Mouse (Mus musculus) hindbrain, embryonic 16.5 days (tissue): ENCODE measurements around the gene Tars. TPM values are rescaled to one million over a fixed set of nuclear protein-coding genes. Genes with fewer than 3 reads are reported as not detected.

Experiments
- ATAC-seq: fragments of 200-750 bp; cut with Nextera tagmentation; 2 replicates; pipeline ENCODE4 v1.8.0; 2017; ENCODE audit warnings: moderate TSS enrichment, moderate library complexity
- H3K27ac ChIP-seq: fragments of 300-500 bp; sonication (generic); 2 replicates; pipeline ENCODE4 v1.5.1; 2014; ENCODE audit warnings: low read depth, mild to moderate bottlenecking, control low read depth, low read length, moderate library complexity
- H3K27me3 ChIP-seq: fragments of 300-500 bp; sonication (generic); replicated peaks from 2 replicates; pipeline ENCODE4 v1.6.1; 2014; ENCODE audit warnings: low read length; ENCODE audit not compliant: control insufficient read depth, insufficient read depth
- H3K36me3 ChIP-seq: fragments of 300-500 bp; sonication (generic); 2 replicates; pipeline ENCODE4 v1.6.1; 2014; ENCODE audit warnings: mild to moderate bottlenecking, low read length, moderate library complexity, mixed read lengths; ENCODE audit not compliant: control insufficient read depth, insufficient read depth
- H3K4me1 ChIP-seq: fragments of 300-500 bp; sonication (generic); 2 replicates; pipeline ENCODE4 v1.6.1; 2014; ENCODE audit warnings: low read depth, low read length; ENCODE audit not compliant: control insufficient read depth, insufficient read depth
- H3K4me2 ChIP-seq: fragments of 300-500 bp; sonication (generic); 2 replicates; pipeline ENCODE4 v1.6.1; 2014; ENCODE audit warnings: mild to moderate bottlenecking, low read length, control low read depth, moderate library complexity
- H3K4me3 ChIP-seq: fragments of 300-500 bp; sonication (generic); 2 replicates; pipeline ENCODE4 v1.5.1; 2014; ENCODE audit warnings: mild to moderate bottlenecking, low read length, control low read depth, moderate library complexity
- H3K9ac ChIP-seq: fragments of 300-500 bp; sonication (generic); 2 replicates; pipeline ENCODE4 v1.6.1; 2014; ENCODE audit warnings: low read depth, mild to moderate bottlenecking, control low read depth, low read length, moderate library complexity
- H3K9me3 ChIP-seq: fragments of 300-500 bp; sonication (generic); 2 replicates; pipeline ENCODE4 v1.6.1; 2014; ENCODE audit warnings: mild to moderate bottlenecking, low read length, moderate library complexity; ENCODE audit not compliant: control insufficient read depth
- WGBS: fragments of 180-500 bp; shearing (Covaris S2); extraction: QIAGEN DNeasy Blood & Tissue Kit; methylation state at CpG from one replicate; pipeline ENCODE4 v1.1.7; 2014; 5-methylcytosine and 5-hydroxymethylcytosine counted together
- polyA plus RNA-seq: library from polyadenylated mRNA; unstranded; fragments of >200 nt; fragmentation: Nextera tagmentation; extraction: Ambion mirVana; gene quantifications from 2 replicates; pipeline ENCODE4 v1.2.1, GENCODE M21; 2015

Gene Tars
- polyA plus RNA-seq, 1 experiment from 2014 or later: 45.6 TPM

DNA sequence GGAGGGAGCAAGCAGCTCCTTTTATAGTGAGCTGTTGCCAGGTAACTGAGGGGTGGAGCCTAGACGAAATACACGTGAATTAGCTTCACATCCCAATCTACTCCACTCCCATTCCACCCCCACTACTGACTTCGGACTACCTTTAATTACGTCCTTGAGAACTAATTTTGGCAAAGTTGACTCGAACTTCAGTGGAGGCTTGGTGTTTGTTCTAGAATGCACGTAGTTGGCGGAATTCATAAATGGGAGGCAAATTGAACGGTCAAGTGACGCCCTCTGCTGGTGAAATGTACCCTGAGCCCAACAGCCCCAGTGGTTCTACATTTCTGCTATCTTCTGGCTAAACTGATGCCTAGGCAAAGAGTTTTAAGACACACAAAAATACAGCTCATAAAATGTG, 7.3 kb upstream of the Tars start:
- H3K36me3 ChIP-seq: no peaks in the 10 kb centered on the region
- no peaks in the 10 kb centered on the region for H3K9me3 ChIP-seq
- H3K27me3 ChIP-seq: peaks cover 4% of the 10 kb centered on the region; the same call in 1 of the 2 replicates
- H3K4me2 ChIP-seq: no peak overlapping the region
- no peak overlapping the region for H3K4me3 ChIP-seq
- WGBS: 22% methylated on average over 9 of the region's 9 CpGs
- H3K27ac ChIP-seq: no peak overlapping the region
- no peak overlapping the region for H3K9ac ChIP-seq
- no peaks in the 10 kb centered on the region for H3K4me1 ChIP-seq
- ATAC-seq: peak; percentile 30; the same call in 1 of the 2 replicates

DNA sequence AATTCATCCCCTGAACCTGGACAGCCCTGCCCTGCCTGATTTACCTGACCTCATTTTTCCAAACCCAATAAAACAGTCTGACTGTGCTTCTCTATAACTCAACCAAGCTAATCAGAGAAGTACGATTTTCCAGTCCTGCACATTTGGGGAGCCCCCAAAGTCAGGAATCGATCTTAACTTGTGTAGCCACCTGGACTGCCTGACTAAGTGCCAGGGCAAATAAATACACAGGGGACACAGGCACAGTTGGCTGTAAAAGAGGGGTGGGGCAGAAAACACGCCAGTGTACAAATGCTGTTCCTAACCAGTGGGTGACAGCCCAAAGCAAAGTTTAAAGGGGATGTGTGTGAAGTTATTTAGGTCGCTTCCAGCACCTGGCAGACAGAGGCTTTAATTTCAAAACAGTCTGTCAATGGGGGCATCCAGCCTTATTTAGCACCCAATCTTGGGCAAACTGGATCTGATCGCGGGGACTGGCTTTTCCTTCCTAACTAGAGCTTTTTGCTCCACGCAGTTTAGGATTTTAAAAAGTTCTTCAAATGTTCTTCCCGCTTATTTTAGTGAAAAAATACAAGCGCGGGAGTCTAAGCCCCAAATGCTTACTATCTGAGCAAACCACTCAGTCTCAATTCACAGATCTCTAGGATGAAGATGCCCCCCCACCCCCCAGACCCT, 652 bp downstream of the Tars start:
- H3K27me3 ChIP-seq: peaks cover 3% of the 10 kb centered on the region; the same call in 1 of the 2 replicates
- no peak for ATAC-seq
- no peaks in the 10 kb centered on the region for H3K9me3 ChIP-seq
- H3K4me3 ChIP-seq: peak overlapping the region; percentile 89
- peak overlapping the region; percentile 78 for H3K27ac ChIP-seq
- H3K4me2 ChIP-seq: peak overlapping the region; percentile 95
- WGBS: 8% methylated on average over 10 of the region's 10 CpGs
- peaks cover 10% of the 10 kb centered on the region for H3K4me1 ChIP-seq
- peaks cover 7% of the 10 kb centered on the region for H3K36me3 ChIP-seq
- peak overlapping the region; percentile 89 for H3K9ac ChIP-seq

- WGBS: 96% methylated on average over 6 of the region's 6 CpGs
- Histone ChIP-seq H3K9me3 (no peaks in the 10 kb centered on the region), H3K36me3 (peaks cover 28% of the 10 kb centered on the region), H3K9ac (no peak overlapping the region), H3K27ac (no peak overlapping the region), H3K4me3 (no peak overlapping the region), H3K27me3 (no peaks in the 10 kb centered on the region), H3K4me1 (peaks cover 10% of the 10 kb centered on the region), H3K4me2 (no peak overlapping the region)
- ATAC-seq: no peak
Observed at GRCm38 (mm10) chr15:11396421-11396820, 3.0 kb downstream of the Tars start.

- WGBS: 97% methylated on average over 16 of the region's 16 CpGs
Observed at GRCm38 (mm10) chr15:11392903-11393302, 6.6 kb downstream of the Tars start.

GRCm38 (mm10) chr15:11383796-11384195, 15.7 kb downstream of the Tars start:
- Histone ChIP-seq H3K27me3 (no peaks in the 10 kb centered on the region), H3K4me2 (no peak overlapping the region), H3K27ac (no peak overlapping the region), H3K9ac (no peak overlapping the region), H3K36me3 (peaks cover 28% of the 10 kb centered on the region), H3K9me3 (no peaks in the 10 kb centered on the region), H3K4me3 (no peak overlapping the region), H3K4me1 (no peaks in the 10 kb centered on the region)
- ATAC-seq: no peak
- 93% methylated on average over 21 of the region's 21 CpGs for WGBS

More at GRCm38 (mm10) chr15:11392903-11393302, 6.6 kb downstream of the Tars start:
- Histone ChIP-seq H3K9me3 (no peaks in the 10 kb centered on the region), H3K9ac (no peak overlapping the region), H3K4me3 (no peak overlapping the region), H3K27me3 (no peaks in the 10 kb centered on the region), H3K4me2 (no peak overlapping the region), H3K27ac (no peak overlapping the region), H3K4me1 (peaks cover 3% of the 10 kb centered on the region), H3K36me3 (peaks cover 49% of the 10 kb centered on the region)
- no peak for ATAC-seq

GRCm38 (mm10) chr15:11382585-11382984, 16.9 kb downstream of the Tars start:
- H3K4me3 ChIP-seq: no peak overlapping the region
- ATAC-seq: no peak
- no peak overlapping the region for H3K9ac ChIP-seq
- 88% methylated on average over 12 of the region's 12 CpGs for WGBS
- no peak overlapping the region for H3K4me2 ChIP-seq
- no peaks in the 10 kb centered on the region for H3K9me3 ChIP-seq
- no peaks in the 10 kb centered on the region for H3K4me1 ChIP-seq
- H3K27ac ChIP-seq: no peak overlapping the region
- peaks cover 26% of the 10 kb centered on the region for H3K36me3 ChIP-seq
- no peaks in the 10 kb centered on the region for H3K27me3 ChIP-seq

DNA sequence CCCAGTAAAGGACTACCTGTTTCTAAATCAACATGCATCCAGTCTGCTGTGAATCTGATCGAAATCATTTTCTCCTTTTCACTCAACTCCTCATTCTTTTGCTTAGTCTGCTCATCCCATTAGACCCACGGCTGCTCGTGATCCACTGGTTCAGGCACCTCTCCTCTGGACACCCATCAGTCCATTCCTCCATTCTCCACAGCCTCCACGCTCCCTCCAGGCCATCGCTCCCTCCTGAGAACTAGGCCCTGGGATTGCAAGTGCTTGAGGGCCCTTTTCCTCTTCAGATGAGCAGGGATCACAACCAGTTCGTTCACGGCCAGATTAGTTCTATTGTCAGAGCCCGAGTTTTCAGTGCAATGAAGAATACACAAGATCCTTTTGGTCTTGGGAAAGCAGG, 18.8 kb downstream of the Tars start:
- Histone ChIP-seq H3K9me3 (no peaks in the 10 kb centered on the region), H3K27me3 (no peaks in the 10 kb centered on the region), H3K4me2 (no peak overlapping the region), H3K9ac (no peak overlapping the region), H3K36me3 (peaks cover 8% of the 10 kb centered on the region), H3K4me3 (no peak overlapping the region), H3K4me1 (no peaks in the 10 kb centered on the region), H3K27ac (no peak overlapping the region)
- 0 out of 2 replicates have a peak, but pooled peaks have one; percentile 21 for ATAC-seq
- WGBS: 77% methylated on average over 8 of the region's 8 CpGs

DNA sequence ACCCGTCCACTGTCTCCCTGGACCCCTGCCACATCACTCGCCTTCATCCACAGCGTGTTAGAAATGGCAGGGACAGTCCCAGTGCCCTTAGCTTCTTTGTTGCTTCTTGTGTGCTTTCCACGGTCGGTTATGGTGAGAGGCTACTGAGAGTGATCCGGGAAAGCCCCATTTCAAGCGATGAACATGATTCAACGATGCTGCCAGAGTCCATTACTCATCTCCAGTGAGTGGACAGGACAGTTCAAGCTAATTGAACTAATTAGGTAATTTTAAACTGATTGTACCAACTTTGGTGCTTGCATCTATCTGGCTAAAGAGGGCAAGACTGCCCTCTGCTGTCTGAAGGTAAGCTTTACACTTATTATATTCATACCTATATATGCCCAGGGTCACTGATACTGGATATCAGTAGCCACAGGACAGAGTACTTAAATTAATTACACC, 19.4 kb downstream of the Tars start:
- ATAC-seq: peak; percentile 86
- 36% methylated on average over 8 of the region's 8 CpGs for WGBS
- H3K4me2 ChIP-seq: peak overlapping the region; percentile 8; the same call in 1 of the 2 replicates

GRCm38 (mm10) chr15:11379431-11380086, 19.9 kb downstream of the Tars start:
- Histone ChIP-seq H3K27me3 (no peaks in the 10 kb centered on the region), H3K27ac (no peak overlapping the region), H3K9me3 (no peaks in the 10 kb centered on the region), H3K4me1 (no peaks in the 10 kb centered on the region), H3K4me3 (no peak overlapping the region), H3K4me2 (peak overlapping the region; percentile 8; the same call in 1 of the 2 replicates), H3K36me3 (peaks cover 1% of the 10 kb centered on the region), H3K9ac (no peak overlapping the region)
- peak; percentile 50; the same call in 1 of the 2 replicates for ATAC-seq
- WGBS: 80% methylated on average over 8 of the region's 8 CpGs

More for the DNA sequence above, 19.4 kb downstream of the Tars start:
- no peak overlapping the region for H3K9ac ChIP-seq
- no peaks in the 10 kb centered on the region for H3K4me1 ChIP-seq
- peaks cover 7% of the 10 kb centered on the region for H3K36me3 ChIP-seq
- H3K4me3 ChIP-seq: no peak overlapping the region
- H3K27me3 ChIP-seq: no peaks in the 10 kb centered on the region
- H3K27ac ChIP-seq: no peak overlapping the region
- no peaks in the 10 kb centered on the region for H3K9me3 ChIP-seq
